Mouse (Mus musculus): ENCODE measurements at regions not wholly inside any gene's neighbourhood (a gene's known extent, or its start where the extent isn't known, plus 50 kb on each side); places are given as distances from the start of the nearest gene placed in this dataset.

- no peak for DNase-seq (ENCODE audit: low spot score in 2 of 2)
Measured at GRCm38 (mm10) chr9:84295891-84296290, 370.9 kb downstream of the Bckdhb start.

GRCm38 (mm10) chr9:84296456-84296855 is 371.5 kb downstream of the Bckdhb start:
- DNase-seq (ENCODE audit: low spot score in 2 of 2) = no peak

DNA sequence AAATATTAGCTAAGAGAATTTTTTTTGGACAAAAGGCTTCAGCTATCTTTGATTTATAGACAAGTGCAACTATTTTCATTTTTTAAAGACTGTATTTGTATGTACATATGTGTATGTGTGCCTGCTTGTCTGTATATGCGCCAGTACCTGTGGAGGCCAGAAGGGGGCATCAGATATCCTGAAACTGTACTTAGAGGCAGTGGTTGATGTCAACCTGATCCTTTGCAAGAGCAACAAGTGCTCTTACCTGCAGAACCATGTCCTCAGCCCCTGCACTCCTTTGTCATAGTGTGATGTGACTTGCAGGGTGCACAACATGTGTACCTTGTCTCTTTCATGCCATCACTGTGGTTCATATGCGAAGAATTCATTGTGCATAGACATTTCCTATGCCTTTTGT is 379.5 kb downstream of the Bckdhb start:
- DNase-seq (ENCODE audit: low spot score in 2 of 2) = no peak

- DNase-seq (ENCODE audit: low spot score in 2 of 2) = no peak
Measured at GRCm38 (mm10) chr9:84318811-84319210, 393.9 kb downstream of the Bckdhb start.

- no peak for DNase-seq (ENCODE audit: low spot score in 2 of 2)
Measured at GRCm38 (mm10) chr9:84319338-84319737, 394.4 kb downstream of the Bckdhb start.

GRCm38 (mm10) chr9:84323145-84323544 is 398.2 kb downstream of the Bckdhb start:
- no peak for DNase-seq (ENCODE audit: low spot score in 2 of 2)

- no peak for DNase-seq (ENCODE audit: low spot score in 2 of 2)
Measured at GRCm38 (mm10) chr9:84331083-84331602, 406.2 kb downstream of the Bckdhb start.

GRCm38 (mm10) chr9:84343435-84344095 is 418.6 kb downstream of the Bckdhb start:
- peak; percentile 53 to 79 for DNase-seq (ENCODE audit: low spot score in 2 of 2)

- DNase-seq (ENCODE audit: low spot score in 2 of 2) = no peak
Measured at GRCm38 (mm10) chr9:84350223-84350622, 425.3 kb downstream of the Bckdhb start.

GRCm38 (mm10) chr9:84354409-84354808 is 429.5 kb downstream of the Bckdhb start:
- DNase-seq (ENCODE audit: low spot score in 2 of 2) = no peak

DNA sequence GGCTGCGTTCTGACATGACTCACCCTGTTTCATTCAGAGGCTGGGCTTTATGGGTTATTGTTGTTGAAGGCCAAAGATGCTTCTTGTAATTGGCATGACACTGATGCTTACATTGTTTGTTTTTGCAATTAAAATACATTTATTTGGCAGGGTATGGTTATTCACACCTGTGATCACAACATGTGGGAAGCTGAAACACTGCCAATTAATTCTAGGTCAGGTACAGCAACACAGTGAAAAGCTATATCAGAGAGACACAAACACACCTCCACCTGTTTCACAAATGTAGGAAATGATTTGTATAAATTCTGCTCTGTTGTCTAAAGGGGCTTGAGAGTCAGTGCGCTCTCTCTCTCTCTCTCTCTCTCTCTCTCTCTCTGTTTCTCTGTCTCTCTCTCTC is 431.2 kb downstream of the Bckdhb start:
- DNase-seq (ENCODE audit: low spot score in 2 of 2) = no peak

GRCm38 (mm10) chr9:84359879-84360278 is 434.9 kb downstream of the Bckdhb start:
- DNase-seq (ENCODE audit: low spot score in 2 of 2) = no peak

DNA sequence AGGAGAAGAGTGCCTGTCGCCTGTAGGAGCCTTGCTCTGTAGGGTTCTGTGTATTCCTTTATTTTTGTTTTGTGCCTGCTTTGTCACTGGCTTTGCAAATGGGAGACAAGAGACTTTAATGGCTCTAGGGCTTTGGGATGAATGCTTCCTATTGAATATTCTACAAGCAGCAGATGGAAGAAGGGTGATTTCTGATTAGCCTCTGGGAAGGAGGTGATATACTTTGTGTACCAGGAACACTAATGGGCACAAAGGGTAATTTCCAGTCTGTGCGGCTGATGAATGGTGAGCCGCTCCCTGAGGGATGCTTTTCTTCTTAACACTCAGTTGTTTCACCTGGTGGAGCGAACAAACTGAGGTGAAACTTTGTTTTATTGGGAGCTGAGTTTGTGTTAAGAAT is 435.5 kb downstream of the Bckdhb start:
- no peak for DNase-seq (ENCODE audit: low spot score in 2 of 2)

DNA sequence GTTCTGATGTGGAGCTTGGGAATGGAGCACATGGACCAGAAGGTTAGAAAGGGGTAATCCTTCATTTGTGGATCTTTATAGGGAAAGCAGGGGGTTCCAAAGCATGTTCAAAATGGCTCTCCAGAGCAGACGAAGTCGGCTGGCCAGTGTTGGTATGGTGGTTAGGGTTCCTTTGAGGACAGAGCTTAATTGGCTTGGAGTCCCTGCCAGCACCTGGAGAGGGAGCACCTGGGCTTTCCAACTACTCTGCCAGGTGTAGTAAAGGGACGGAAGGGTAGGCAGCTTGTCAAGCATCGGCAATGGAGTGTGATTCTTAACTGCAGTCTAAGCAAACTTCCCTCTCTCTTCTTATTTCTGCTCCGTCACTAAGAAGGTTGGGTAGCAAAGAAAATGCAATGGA is 438.5 kb downstream of the Bckdhb start:
- DNase-seq (ENCODE audit: low spot score in 2 of 2) = no peak

DNA sequence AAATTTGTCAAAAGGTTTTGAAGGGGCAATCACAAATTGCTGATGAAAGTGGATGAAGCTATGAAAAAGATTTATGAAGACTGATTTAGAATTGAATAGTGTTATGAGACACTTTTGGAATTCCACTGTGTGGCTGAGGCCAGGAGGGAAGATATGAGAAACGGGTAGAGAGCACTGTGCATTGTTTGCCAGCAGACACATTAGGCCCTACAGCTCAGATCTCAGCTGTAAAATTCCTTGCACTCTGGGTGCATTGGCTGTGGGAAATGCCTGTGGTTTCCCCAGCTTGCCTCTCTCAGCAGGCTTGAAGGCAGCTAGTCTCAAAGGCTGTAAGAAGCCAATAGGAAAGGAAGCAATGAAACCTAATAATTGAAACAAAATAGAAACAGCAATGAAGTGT is 444.3 kb downstream of the Bckdhb start:
- DNase-seq (ENCODE audit: low spot score in 2 of 2) = no peak

- no peak for DNase-seq (ENCODE audit: low spot score in 2 of 2)
Measured at GRCm38 (mm10) chr9:84370260-84370659, 445.3 kb downstream of the Bckdhb start.

DNA sequence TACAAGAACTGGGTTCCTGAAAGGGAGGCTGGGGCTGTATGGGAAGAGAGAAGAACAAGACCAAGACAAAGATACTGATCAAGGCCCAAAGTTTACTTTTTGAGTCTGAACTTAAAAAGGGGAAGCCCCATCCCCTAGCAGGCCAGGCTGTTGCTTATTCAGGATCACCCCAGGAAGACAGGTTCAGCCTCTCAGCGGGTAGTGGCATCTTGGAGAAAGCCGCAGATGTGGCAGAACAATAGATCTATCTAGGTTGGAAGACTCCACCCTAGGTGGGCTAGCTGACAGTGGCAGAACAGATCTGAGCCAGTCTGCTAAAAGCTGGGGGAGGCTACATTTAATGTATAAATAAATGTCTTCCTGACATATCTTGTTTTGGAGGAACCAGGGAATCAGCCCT is 450.8 kb downstream of the Bckdhb start:
- no peak for DNase-seq (ENCODE audit: low spot score in 2 of 2)

DNA sequence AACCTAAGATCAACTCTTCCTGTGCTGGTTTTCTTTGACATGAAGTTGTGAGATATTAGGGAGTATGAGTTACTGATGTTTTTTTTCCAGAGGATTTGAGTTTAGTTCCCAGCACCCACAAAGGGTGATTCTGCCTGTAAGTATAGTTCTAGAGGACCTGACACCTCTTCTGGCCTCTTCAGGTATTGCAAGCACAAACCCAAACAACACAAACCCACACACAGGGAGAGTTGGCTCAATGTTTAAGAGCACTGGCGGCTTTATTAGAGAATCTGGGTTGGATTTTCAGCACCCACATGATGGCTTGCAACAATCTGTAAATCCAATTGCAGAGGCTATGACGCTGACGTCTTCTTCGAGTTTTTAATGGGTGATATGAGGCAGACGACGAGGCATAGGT is 451.7 kb downstream of the Bckdhb start:
- no peak for DNase-seq (ENCODE audit: low spot score in 2 of 2)

GRCm38 (mm10) chr9:84381942-84382341 is 457.0 kb downstream of the Bckdhb start:
- no peak for DNase-seq (ENCODE audit: low spot score in 2 of 2)

DNA sequence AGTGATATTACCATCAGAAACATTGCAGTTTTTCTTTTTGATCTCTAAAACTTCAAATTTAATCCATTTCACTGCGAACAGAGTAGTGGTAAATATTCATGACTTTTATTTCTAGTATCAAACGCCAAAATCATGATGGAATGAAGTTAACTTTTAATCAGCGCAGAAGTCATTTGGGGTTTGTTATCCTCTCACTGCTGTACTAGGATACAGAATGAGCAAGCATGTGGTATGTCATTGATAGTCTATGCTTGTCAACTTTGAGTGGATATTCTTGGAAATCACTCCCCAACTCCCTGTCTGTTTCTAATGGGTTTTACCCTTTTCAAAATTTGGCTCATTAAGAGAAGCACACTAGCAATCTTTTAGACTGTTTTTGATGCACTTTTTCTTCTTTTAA is 464.9 kb downstream of the Bckdhb start:
- no peak for DNase-seq (ENCODE audit: low spot score in 2 of 2)

- DNase-seq (ENCODE audit: low spot score in 2 of 2) = no peak
Measured at GRCm38 (mm10) chr9:84394536-84395314, 469.8 kb downstream of the Bckdhb start.

DNA sequence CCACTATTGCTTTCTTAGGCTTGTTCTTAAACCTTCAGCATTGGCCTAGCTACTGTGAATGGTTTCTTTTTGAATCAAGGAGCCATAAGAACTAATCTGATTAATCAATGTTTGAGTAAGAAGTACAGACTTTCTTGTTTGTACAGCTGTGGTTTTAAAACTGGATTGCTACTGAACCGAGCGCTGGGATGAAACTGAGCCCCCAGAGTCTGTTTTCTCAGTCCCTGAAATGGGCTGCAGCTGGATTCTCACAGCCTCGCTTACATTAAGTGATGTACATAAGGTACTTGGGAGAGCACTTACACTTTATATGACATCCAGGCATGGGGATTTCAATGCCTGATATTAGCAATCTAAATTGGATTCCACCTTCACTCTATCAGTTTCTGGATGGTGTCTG is 474.5 kb downstream of the Bckdhb start:
- no peak for DNase-seq (ENCODE audit: low spot score in 2 of 2)
